Mouse (Mus musculus): Measurements from ENCODE around the gene Ttc7. TPM values are rescaled to one million over a fixed set of nuclear protein-coding genes. Genes with fewer than 3 reads are reported as not detected.

Ttc7 gene
- polyA plus RNA-seq, 1 experiment from 2014 or later = 3.6 TPM

GRCm38 (mm10) chr17:87286481-87287143 is 3.9 kb downstream of the Ttc7 start:
- ATAC-seq (ENCODE audit: insufficient read depth) (no peak), DNase-seq (no peak)
- Histone ChIP-seq H3K4me3 (ENCODE audit: low read depth, low read length) (no peak overlapping the region), H3K4me1 (ENCODE audit: insufficient read depth) (peaks cover 7% of the 10 kb centered on the region; the same call in 1 of the 2 replicates), H3K36me3 (ENCODE audit: insufficient read depth) (no peaks in the 10 kb centered on the region), H3K4me2 (peak overlapping the region; percentile 15; the same call in 1 of the 2 replicates), H3K9ac (no peak overlapping the region), H3K9me3 (ENCODE audit: low read depth, low read length) (no peaks in the 10 kb centered on the region), H3K27me3 (ENCODE audit: insufficient read depth, low read length) (peaks cover 21% of the 10 kb centered on the region), H3K27ac (ENCODE audit: low read depth) (no peak overlapping the region)
- WGBS = 44% methylated on average over 8 of the region's 8 CpGs
- no peak for TF ChIP-seq CTCF (IDR thresholded peaks at IDR 0.05; ENCODE audit: low read depth)

DNA sequence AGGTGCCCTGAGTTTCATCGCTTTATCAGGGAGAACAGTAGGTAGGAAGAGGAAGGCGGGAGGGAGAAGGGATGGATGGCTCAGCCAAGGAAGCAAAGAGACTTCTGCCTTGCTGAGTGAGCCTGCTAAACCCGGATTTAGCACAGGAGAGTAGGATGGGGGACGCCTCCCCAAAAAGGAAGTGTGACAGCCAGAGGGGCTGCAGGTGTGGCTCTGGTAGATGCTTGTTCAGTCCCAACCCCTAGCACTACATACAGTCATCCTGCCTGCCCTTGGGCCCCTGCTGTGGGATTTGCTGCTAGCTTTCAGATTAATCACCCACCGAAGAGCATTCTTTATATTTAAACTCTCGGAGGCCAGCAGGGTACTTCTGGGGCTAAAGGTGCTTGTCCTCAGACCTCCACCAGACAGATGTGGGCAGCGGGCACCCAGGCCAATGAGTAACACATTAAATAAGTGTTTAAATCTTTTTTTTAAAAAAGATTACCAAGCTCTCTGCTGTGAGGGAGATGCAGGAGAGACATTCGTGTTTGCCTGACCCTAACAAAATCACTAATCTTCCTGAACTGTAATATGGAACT is 4.6 kb downstream of the Ttc7 start:
- ATAC-seq (ENCODE audit: insufficient read depth) (no peak), DNase-seq (no peak)
- Histone ChIP-seq H3K4me1 (ENCODE audit: insufficient read depth) (peaks cover 5% of the 10 kb centered on the region; the same call in 1 of the 2 replicates), H3K27me3 (ENCODE audit: insufficient read depth, low read length) (peaks cover 21% of the 10 kb centered on the region), H3K4me2 (no peak overlapping the region), H3K27ac (ENCODE audit: low read depth) (no peak overlapping the region), H3K9me3 (ENCODE audit: low read depth, low read length) (no peaks in the 10 kb centered on the region), H3K9ac (no peak overlapping the region), H3K36me3 (ENCODE audit: insufficient read depth) (no peaks in the 10 kb centered on the region), H3K4me3 (ENCODE audit: low read depth, low read length) (no peak overlapping the region)
- TF ChIP-seq CTCF (IDR thresholded peaks at IDR 0.05; ENCODE audit: low read depth) = no peak
- 56% methylated on average over 8 of the region's 8 CpGs for WGBS

DNA sequence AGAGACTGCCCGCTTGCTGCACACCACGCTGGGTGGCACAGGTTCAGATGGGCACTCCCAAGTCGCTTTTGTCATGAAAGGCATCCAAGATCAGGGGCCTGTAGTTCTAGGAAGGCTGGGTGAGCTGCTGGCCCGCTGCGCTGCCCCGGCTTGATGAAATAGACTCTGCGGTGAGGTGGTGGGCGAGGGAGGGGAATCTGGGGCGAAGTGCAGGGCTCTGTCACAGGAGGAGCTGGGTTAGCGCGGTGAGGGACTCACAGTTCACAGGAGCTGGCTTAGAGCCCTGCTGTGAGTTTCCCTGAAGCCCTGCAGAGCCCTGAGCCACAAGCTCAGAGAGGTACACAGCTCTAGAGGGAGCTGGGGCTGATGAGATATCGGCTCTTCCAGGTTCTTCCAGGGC is 5.4 kb downstream of the Ttc7 start:
- no peaks in the 10 kb centered on the region for H3K9me3 ChIP-seq (ENCODE audit: low read depth, low read length)
- no peaks in the 10 kb centered on the region for H3K36me3 ChIP-seq (ENCODE audit: insufficient read depth)
- H3K4me2 ChIP-seq = no peak overlapping the region
- H3K4me3 ChIP-seq (ENCODE audit: low read depth, low read length) = no peak overlapping the region
- TF ChIP-seq CTCF (IDR thresholded peaks at IDR 0.05; ENCODE audit: low read depth) = no peak
- no peak overlapping the region for H3K9ac ChIP-seq
- H3K27ac ChIP-seq (ENCODE audit: low read depth) = no peak overlapping the region
- ATAC-seq (ENCODE audit: insufficient read depth) (no peak), DNase-seq (no peak)
- peaks cover 5% of the 10 kb centered on the region; the same call in 1 of the 2 replicates for H3K4me1 ChIP-seq (ENCODE audit: insufficient read depth)
- peaks cover 21% of the 10 kb centered on the region for H3K27me3 ChIP-seq (ENCODE audit: insufficient read depth, low read length)
- 41% methylated on average over 12 of the region's 12 CpGs for whole genome bisulfite sequencing

GRCm38 (mm10) chr17:87289367-87289766 is 6.7 kb downstream of the Ttc7 start:
- 71% methylated on average over 5 of the region's 5 CpGs for WGBS
- ATAC-seq (ENCODE audit: insufficient read depth) = no peak
- no peaks in the 10 kb centered on the region for H3K36me3 ChIP-seq (ENCODE audit: insufficient read depth)
- H3K9me3 ChIP-seq (ENCODE audit: low read depth, low read length) = no peaks in the 10 kb centered on the region
- DNase-seq = no peak
- no peak for TF ChIP-seq CTCF (IDR thresholded peaks at IDR 0.05; ENCODE audit: low read depth)
- peaks cover 9% of the 10 kb centered on the region for H3K27me3 ChIP-seq (ENCODE audit: insufficient read depth, low read length)
- H3K4me3 ChIP-seq (ENCODE audit: low read depth, low read length) = no peak overlapping the region
- peaks cover 5% of the 10 kb centered on the region; the same call in 1 of the 2 replicates for H3K4me1 ChIP-seq (ENCODE audit: insufficient read depth)
- no peak overlapping the region for H3K9ac ChIP-seq
- H3K27ac ChIP-seq (ENCODE audit: low read depth) = no peak overlapping the region
- no peak overlapping the region for H3K4me2 ChIP-seq

DNA sequence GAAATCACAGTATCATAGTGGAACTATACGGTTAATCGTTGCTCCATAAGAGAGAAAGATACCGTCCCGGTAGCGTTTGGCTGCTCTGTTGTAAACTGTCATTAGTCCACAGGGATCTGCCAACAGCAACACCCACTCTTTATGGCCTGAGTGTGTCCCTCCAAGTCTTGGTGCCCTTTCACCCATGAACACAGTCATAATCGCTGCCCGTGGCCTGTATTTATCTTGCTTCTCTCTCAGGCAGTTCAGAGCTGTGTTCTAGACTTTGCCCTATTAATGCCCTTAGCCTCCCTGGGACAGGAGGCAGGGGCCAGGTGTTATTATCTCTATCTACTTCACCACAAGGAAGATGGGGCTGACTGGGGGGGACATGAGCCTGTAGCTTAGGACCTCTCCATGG is 8.4 kb downstream of the Ttc7 start:
- Histone ChIP-seq H3K9ac (no peak overlapping the region), H3K4me3 (ENCODE audit: low read depth, low read length) (no peak overlapping the region), H3K4me1 (ENCODE audit: insufficient read depth) (no peaks in the 10 kb centered on the region; the same call in 1 of the 2 replicates), H3K36me3 (ENCODE audit: insufficient read depth) (no peaks in the 10 kb centered on the region), H3K9me3 (ENCODE audit: low read depth, low read length) (no peaks in the 10 kb centered on the region), H3K27me3 (ENCODE audit: insufficient read depth, low read length) (peaks cover 3% of the 10 kb centered on the region; the same call in 1 of the 2 replicates), H3K4me2 (no peak overlapping the region), H3K27ac (ENCODE audit: low read depth) (no peak overlapping the region)
- 59% methylated on average over 7 of the region's 7 CpGs for WGBS
- ATAC-seq (ENCODE audit: insufficient read depth) (no peak), DNase-seq (no peak)
- no peak for TF ChIP-seq CTCF (IDR thresholded peaks at IDR 0.05; ENCODE audit: low read depth)

DNA sequence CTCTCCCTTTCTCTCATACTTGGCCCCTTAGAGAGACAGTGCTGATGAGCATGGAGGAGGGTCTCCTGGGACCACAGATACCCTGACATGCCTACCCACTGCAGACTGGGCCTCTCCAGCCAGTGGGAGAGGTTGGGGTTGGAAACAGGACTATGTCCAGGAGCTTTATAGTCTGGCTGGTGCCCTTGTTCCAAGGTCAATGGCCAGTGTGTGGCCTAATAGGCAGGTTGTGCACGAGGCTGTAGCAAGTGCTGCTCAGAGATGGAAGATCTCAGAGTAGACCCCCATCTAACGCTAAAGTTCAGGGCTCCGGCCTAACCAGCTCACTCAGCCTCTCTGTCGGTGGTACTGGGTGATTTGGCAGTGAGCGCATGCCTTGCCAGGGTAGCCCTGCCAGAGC is 9.1 kb downstream of the Ttc7 start:
- Histone ChIP-seq H3K27ac (ENCODE audit: low read depth) (no peak overlapping the region), H3K9me3 (ENCODE audit: low read depth, low read length) (no peaks in the 10 kb centered on the region), H3K27me3 (ENCODE audit: insufficient read depth, low read length) (peaks cover 3% of the 10 kb centered on the region; the same call in 1 of the 2 replicates), H3K4me3 (ENCODE audit: low read depth, low read length) (no peak overlapping the region), H3K4me2 (no peak overlapping the region), H3K36me3 (ENCODE audit: insufficient read depth) (no peaks in the 10 kb centered on the region), H3K4me1 (ENCODE audit: insufficient read depth) (no peaks in the 10 kb centered on the region), H3K9ac (no peak overlapping the region)
- TF ChIP-seq CTCF (IDR thresholded peaks at IDR 0.05; ENCODE audit: low read depth) = no peak
- WGBS = 79% methylated on average over 5 of the region's 5 CpGs
- DNase-seq (no peak), ATAC-seq (ENCODE audit: insufficient read depth) (no peak)

- no peak overlapping the region for H3K4me3 ChIP-seq (ENCODE audit: low read depth, low read length)
- no peak overlapping the region for H3K27ac ChIP-seq (ENCODE audit: low read depth)
- no peaks in the 10 kb centered on the region for H3K27me3 ChIP-seq (ENCODE audit: insufficient read depth, low read length)
- no peak overlapping the region for H3K9ac ChIP-seq
- TF ChIP-seq CTCF (IDR thresholded peaks at IDR 0.05; ENCODE audit: low read depth) = no peak
- H3K9me3 ChIP-seq (ENCODE audit: low read depth, low read length) = no peaks in the 10 kb centered on the region
- DNase-seq (no peak), ATAC-seq (ENCODE audit: insufficient read depth) (no peak)
- H3K4me2 ChIP-seq = no peak overlapping the region
- 78% methylated on average over 5 of the region's 5 CpGs for WGBS
- no peaks in the 10 kb centered on the region for H3K36me3 ChIP-seq (ENCODE audit: insufficient read depth)
- H3K4me1 ChIP-seq (ENCODE audit: insufficient read depth) = no peaks in the 10 kb centered on the region
Observed at GRCm38 (mm10) chr17:87293125-87293524, 10.4 kb downstream of the Ttc7 start.

All from lung, embryonic 14.5 days (tissue).